Mouse (Mus musculus) liver, adult (tissue): ENCODE measurements around the gene Pld5.

ENCODE experiments used
- GATA4 ChIP-seq: IDR thresholded peaks from 2 replicates; pipeline ENCODE4 v1.6.1; 2014; ENCODE audit warnings: mild to moderate bottlenecking, low read length; ENCODE audit not compliant: insufficient replicate concordance

The Pld5 gene

GRCm38 (mm10) chr1:175950851-175951250 lies 324.3 kb downstream of the Pld5 start:
- no peak for TF ChIP-seq GATA4

- TF ChIP-seq GATA4: no peak
These were observed 324.7 kb downstream of the Pld5 start for GRCm38 (mm10) chr1:175950421-175950820.

- no peak for TF ChIP-seq GATA4
These were observed 328.3 kb downstream of the Pld5 start for GRCm38 (mm10) chr1:175946718-175947315.

GRCm38 (mm10) chr1:175943168-175943567 lies 331.9 kb downstream of the Pld5 start:
- no peak for TF ChIP-seq GATA4

- no peak for TF ChIP-seq GATA4
These were observed 336.4 kb downstream of the Pld5 start for GRCm38 (mm10) chr1:175938731-175939130.

GRCm38 (mm10) chr1:175936282-175936737 lies 338.8 kb downstream of the Pld5 start:
- no peak for TF ChIP-seq GATA4

GRCm38 (mm10) chr1:175931391-175931790 lies 343.7 kb downstream of the Pld5 start:
- no peak for TF ChIP-seq GATA4

- no peak for TF ChIP-seq GATA4
These were observed 351.0 kb downstream of the Pld5 start for GRCm38 (mm10) chr1:175923848-175924787.

- no peak for TF ChIP-seq GATA4
These were observed 354.0 kb downstream of the Pld5 start for GRCm38 (mm10) chr1:175921091-175921490.

- no peak for TF ChIP-seq GATA4
These were observed 355.1 kb downstream of the Pld5 start, which contains the start of gene Gm38100 for GRCm38 (mm10) chr1:175920029-175920428. TSS of gene Gm38100 (plus strand) at chr1:175920329.

GRCm38 (mm10) chr1:175913728-175914303 lies 361.3 kb downstream of the Pld5 start:
- no peak for TF ChIP-seq GATA4
